Mouse (Mus musculus) brown adipose tissue, adult 24 weeks (tissue): ENCODE measurements at regions not wholly inside any gene's neighbourhood (a gene's known extent, or its start where the extent isn't known, plus 50 kb on each side); places are given as distances from the start of the nearest gene placed in this dataset.
"Not testable (repeated sequence)": the region's sequence is repeated elsewhere in the genome, so short reads cannot be mapped to it uniquely, and the experiment has no call there.

ENCODE experiments used
- H3K27ac ChIP-seq: fragments of 200-500 bp; replicated peaks from 2 replicates; pipeline ENCODE4 v1.5.1; 2012; ENCODE audit warnings: low read depth, mild to moderate bottlenecking, low read length
- H3K4me1 ChIP-seq: fragments of 200-500 bp; 2 replicates; pipeline ENCODE4 v1.6.1; 2012; ENCODE audit warnings: low read length, mixed read lengths; ENCODE audit not compliant: control insufficient read depth, insufficient read depth, insufficient read length
- H3K4me3 ChIP-seq: fragments of 200-500 bp; 2 replicates; pipeline ENCODE4 v1.5.1; 2012; ENCODE audit warnings: low read depth, mild to moderate bottlenecking, low read length, moderate library complexity; ENCODE audit not compliant: insufficient read depth

DNA sequence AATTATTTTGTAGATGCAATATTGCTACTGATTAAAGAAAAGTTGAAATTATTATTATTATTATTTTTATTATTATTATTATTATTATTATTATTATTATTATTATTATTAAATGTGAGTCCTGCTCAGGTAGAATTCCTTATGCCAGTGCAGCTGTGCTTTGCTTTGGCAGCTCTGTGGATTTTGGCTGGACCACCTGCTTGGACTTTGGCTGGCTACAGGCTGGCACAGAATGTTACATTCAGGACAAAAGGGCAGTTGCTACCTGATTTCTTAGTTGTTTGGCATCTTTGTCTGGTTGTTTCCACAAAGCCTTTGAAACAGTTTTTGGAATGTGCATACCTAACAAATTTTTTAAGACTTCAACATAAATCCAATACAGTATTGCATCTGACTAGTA is 307.7 kb upstream of the Adamts5 start:
- Histone ChIP-seq H3K27ac (no peak overlapping the region), H3K4me3 (no peak overlapping the region)

GRCm38 (mm10) chr16:86189874-86190273 is 288.2 kb upstream of the Adamts5 start:
- no peaks in the 10 kb centered on the region for H3K4me1 ChIP-seq
- H3K27ac ChIP-seq = no peak overlapping the region
- no peak overlapping the region for H3K4me3 ChIP-seq

More for the DNA sequence above, 307.7 kb upstream of the Adamts5 start:
- no peaks in the 10 kb centered on the region for H3K4me1 ChIP-seq

DNA sequence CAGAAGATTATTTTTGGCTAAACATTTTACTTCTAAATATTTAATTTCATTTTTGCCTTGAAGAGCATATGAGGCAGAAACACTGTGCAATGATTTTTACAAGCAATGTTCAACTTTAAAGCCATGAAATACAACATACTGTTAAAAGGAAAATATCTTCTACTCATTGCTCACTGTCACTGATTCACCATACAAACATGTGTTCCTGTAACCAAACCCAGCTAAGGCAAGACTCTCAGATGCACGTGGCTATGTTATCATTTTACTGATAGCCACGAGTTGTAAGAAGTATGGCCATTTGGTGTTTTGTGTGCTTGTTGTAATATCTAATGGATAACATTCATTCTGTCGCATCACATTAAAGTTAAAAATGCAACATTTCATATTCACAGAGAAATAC is 287.3 kb upstream of the Adamts5 start:
- H3K4me3 ChIP-seq = no peak overlapping the region
- H3K4me1 ChIP-seq = no peaks in the 10 kb centered on the region
- H3K27ac ChIP-seq = no peak overlapping the region

- not testable (repeated sequence) for H3K27ac ChIP-seq, H3K4me3 ChIP-seq, H3K4me1 ChIP-seq
Measured at GRCm38 (mm10) chr16:86187609-86188008, 286.0 kb upstream of the Adamts5 start.

DNA sequence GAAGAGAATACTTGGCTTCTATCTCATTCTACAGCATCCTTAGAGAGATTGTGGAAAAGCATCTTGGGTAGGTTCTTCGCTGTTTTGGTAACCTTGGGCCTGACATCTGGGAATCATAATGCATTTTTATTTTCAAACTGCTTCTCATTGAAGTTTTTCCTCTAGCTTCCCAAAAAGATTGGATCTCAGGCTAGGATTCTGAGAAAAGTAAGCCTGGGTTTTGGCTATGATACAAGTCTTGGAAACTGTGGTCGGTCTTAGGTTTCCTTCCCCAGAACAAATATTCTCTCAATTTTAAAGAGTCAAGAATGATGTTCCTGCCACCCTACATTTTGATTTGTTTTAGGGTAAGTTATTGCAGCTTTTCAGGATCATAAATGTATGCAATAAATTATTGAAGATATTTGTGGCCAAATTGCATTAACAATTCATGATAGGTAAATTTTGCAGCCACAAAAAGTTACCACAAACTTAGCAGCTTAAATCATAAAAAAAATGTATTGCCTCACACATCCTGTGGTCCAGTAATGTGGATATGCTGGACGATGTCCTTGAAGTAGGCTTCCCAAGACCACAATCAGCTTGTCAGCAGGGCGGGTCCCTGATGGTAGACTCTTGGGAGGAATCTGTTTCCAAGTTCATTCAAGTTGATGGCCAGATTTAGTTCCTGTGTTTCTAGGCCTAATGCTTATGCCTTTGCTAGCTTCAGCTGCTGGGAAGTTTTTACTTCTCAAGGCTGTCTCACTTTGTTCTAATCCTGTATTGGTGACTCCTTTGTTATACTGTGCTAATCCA is 257.6 kb upstream of the Adamts5 start:
- Histone ChIP-seq H3K4me1 (no peaks in the 10 kb centered on the region), H3K4me3 (no peak overlapping the region), H3K27ac (no peak overlapping the region)

GRCm38 (mm10) chr16:86138171-86138570 is 236.5 kb upstream of the Adamts5 start:
- Histone ChIP-seq H3K27ac (no peak overlapping the region), H3K4me3 (no peak overlapping the region), H3K4me1 (peaks cover 3% of the 10 kb centered on the region; the same call in 1 of the 2 replicates)

DNA sequence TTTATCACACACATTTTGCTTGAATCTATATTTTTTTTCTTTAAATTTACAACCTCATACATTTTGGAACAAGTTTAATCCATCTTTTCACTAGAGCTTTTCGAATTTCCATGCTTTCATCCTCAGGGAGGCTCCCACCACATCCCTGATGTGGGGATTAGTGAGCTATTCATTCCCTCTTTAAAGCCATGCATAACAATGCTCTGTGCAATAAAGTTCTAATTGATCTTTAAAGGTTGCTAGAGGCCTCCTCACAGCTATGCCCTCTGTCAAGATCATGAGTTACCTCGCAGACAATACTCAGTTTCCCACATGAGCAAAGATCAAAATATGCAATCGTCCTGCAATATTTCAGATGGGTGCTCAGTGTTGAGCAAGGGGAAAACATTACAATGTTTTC is 234.5 kb upstream of the Adamts5 start:
- H3K4me3 ChIP-seq = no peak overlapping the region
- H3K4me1 ChIP-seq = no peaks in the 10 kb centered on the region
- H3K27ac ChIP-seq = no peak overlapping the region

DNA sequence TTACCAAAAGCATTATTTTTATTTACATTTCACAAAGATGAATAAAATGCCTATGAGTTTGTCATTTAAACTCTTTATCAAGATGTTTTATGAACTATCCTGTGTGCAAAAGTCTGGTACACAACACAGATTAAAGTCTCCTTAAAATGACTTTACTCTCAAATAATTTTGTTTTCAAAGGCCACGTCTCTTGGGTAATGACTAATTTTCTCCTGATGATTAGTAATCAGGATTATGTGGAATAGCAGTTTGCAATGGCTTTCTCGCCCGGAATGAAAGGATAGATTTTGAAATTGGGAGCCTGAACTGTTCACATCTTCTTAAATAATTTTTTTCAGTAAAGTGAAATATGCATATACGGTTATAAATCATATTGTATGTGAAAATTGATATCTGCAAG is 225.8 kb upstream of the Adamts5 start:
- Histone ChIP-seq H3K4me1 (no peaks in the 10 kb centered on the region), H3K27ac (no peak overlapping the region), H3K4me3 (no peak overlapping the region)

DNA sequence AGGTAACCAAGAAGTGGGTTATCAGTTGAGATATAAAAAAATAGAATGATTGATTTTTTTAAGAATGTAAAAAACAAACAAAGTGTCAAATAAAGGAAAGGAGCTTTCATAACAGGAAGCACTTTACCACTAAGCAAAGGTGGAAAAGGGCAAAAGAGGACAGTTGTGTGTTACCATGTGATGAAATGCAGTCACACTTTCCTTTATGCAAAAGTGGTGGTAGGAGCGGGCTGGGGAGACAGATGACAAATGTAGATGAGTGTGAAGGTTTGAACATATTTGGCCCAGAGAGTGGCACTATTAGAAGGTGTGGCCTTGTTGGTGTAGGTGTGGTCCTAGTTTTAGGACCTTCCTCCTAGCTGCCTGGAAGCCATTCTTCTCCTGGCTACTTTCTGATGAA is 222.6 kb upstream of the Adamts5 start:
- Histone ChIP-seq H3K4me3 (no peak overlapping the region), H3K27ac (no peak overlapping the region), H3K4me1 (no peaks in the 10 kb centered on the region)

- no peak overlapping the region for H3K4me3 ChIP-seq
- H3K27ac ChIP-seq = no peak overlapping the region
- no peaks in the 10 kb centered on the region for H3K4me1 ChIP-seq
Measured at GRCm38 (mm10) chr16:86122936-86123335, 221.3 kb upstream of the Adamts5 start.

GRCm38 (mm10) chr16:86117959-86118358 is 216.3 kb upstream of the Adamts5 start:
- H3K27ac ChIP-seq = no peak overlapping the region
- no peak overlapping the region for H3K4me3 ChIP-seq
- H3K4me1 ChIP-seq = no peaks in the 10 kb centered on the region

DNA sequence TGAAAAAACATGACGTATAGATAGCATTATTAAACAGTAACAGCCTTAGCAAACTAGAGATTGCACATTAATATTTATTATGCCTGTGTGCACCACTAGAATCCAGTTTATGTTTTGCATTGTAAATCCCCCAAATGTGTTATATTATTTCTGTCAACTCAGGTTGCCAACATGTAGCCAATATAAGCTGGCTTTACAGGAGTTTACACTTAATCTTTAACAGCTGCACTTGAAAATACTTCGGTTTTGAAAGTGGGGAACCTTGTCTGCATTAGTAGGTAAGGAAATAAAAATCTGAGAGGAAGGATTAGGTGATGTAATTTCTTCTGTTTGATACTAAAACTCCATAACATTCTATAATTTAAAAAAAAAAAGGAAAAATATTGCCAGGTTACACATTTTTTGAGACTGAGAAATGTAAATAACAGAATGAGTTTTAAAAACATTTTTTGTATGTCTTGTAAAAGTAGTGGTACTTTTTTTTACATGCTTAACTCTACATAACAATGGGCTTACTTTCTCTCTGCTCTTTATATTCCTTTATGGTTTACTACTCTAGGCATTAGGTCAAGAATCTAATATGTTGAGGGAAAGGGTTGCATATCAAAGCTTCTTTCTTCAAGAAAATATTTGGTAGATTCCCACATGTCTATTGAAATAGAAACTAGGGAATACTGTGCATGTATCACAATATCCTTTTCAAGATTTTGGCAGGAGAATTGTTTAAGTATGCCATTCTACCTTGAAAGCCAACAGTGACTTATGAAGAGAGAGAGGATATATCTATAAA is 214.2 kb upstream of the Adamts5 start:
- Histone ChIP-seq H3K4me1 (no peaks in the 10 kb centered on the region), H3K27ac (no peak overlapping the region), H3K4me3 (no peak overlapping the region)

- peaks cover 3% of the 10 kb centered on the region; the same call in 1 of the 2 replicates for H3K4me1 ChIP-seq
- no peak overlapping the region for H3K4me3 ChIP-seq
- no peak overlapping the region for H3K27ac ChIP-seq
Measured at GRCm38 (mm10) chr16:86094461-86094860, 192.8 kb upstream of the Adamts5 start.

GRCm38 (mm10) chr16:86090175-86090574 is 188.5 kb upstream of the Adamts5 start:
- Histone ChIP-seq H3K4me1 (peaks cover 3% of the 10 kb centered on the region; the same call in 1 of the 2 replicates), H3K4me3 (no peak overlapping the region), H3K27ac (no peak overlapping the region)

GRCm38 (mm10) chr16:86087421-86087820 is 185.8 kb upstream of the Adamts5 start:
- H3K27ac ChIP-seq = no peak overlapping the region
- H3K4me1 ChIP-seq = no peaks in the 10 kb centered on the region
- no peak overlapping the region for H3K4me3 ChIP-seq
